Mouse (Mus musculus) activated CD4-positive, CD25-positive, alpha-beta regulatory T cell (primary cell): ENCODE measurements around the gene Gabre. TPM values are rescaled to one million over a fixed set of nuclear protein-coding genes. Genes with fewer than 3 reads are reported as not detected.

Experiments
- polyA plus RNA-seq, 2 experiments: library from polyadenylated mRNA; unstranded; fragments of 100-300 nt; shearing (Covaris generic); gene quantifications; one replicate each; pipeline ENCODE4 v1.2.1; 2017

The Gabre gene
- not detected for polyA plus RNA-seq

GRCm38 (mm10) chrX:72274659-72275371 lies at the start of gene Gabre:
Gabre (minus strand) TSS chrX:72274803.

GRCm38 (mm10) chrX:72221717-72222116 lies 52.9 kb downstream of the Gabre start, which contains the start of gene Magea4:
Magea4 (plus strand) TSS chrX:72222017.

Other genes with a start within 250 kb of the Gabre start
- gene Magea4, start 52.8 kb downstream of the Gabre start, polyA plus RNA-seq = not detected
- not detected for gene Magea10, start 112.1 kb upstream of the Gabre start, polyA plus RNA-seq